Mouse (Mus musculus): ENCODE results near the gene Camk1d.

The Camk1d gene

DNA sequence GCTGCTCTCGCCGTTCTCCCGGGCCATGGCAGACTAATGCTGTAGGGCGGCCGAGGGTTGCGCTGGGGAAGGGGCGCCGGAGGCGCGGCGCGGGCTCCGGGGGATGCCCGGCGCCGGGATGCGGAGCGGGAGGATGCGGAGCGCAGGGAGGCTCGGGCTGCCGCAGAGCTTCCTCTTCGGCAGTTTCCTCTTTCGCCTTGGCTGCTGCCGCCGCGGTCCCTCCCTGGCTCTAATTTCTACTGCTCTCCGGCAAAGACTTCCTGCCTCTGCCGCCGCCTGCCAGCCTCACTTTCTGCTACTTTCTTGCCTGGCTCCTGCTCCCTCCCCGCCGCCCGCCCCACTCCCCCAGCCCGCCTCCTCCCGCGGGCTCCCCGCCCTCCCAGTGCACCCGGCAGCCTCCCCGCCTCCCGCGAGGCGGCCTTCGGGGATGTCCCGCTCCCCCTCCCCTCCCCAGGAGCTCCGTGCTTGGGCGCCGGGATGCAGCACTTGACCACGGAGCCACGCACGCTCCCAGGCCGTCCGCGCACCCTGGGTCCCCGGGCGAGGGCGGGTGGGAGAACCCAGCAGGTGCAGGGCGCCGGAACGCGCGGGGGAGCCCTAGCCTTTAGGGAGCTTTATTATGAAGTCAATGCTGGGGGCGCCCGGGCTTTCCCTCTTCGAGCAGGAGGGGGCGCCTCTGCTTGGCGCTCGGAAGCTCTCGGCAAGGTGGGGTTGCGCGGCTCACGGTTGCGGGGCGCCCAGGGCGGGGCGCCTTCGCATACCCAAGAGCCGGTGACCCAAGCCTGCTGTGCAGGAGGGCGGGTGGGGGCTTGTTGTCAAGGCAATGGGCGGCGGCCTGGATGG is at the start of gene Camk1d:
Gene Camk1d (minus strand): TSS at position 305 of the 843 bp plus-strand sequence.
- peak; percentile 56 to 87 for DNase-seq (ENCODE audit: low spot score in 2 of 2)

DNA sequence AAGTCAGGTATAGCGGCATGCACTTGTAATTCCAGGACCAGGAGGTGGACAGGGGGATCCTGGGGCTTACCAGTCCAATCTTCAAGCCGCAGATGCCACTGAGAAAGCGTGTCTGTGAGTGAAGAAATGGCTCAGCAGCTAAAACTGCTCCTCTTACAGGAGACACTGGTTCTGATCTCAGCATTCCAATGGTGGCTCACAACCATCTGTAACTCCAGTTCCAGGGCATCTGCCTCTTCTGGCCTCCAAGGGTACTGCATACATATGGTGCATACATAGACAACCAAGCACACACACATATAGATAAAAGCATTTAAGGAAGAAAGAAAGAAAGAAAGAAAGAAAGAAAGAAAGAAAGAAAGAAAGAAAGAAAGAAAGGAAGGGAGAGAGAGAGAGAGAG is 47.7 kb upstream of the Camk1d start:
- no peak for DNase-seq (ENCODE audit: low spot score in 2 of 2)

DNA sequence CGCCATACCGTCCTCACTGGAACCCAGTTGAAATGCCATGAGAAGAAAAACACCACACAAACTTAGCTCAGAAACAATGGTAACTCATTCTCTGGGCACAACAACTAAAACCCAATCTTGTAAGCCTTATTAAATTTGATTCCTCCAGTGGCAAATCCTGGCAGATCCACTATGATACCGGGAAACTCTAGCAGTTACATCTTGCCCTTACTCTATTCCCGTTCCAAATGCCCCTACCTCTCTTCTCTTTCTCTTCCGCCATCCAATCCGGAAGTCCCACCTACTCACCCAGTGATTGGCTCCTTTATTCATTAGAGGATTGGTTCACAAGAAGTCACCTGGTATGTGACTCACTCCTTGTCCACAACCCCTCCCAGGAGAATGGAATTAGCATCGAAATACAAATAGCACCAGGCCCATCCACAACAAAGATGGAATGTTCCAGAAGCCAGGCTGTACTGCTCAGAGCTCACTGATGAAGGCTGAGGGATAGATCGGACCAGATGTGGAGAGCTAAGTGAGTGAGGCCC is 46.2 kb upstream of the Camk1d start:
- DNase-seq (ENCODE audit: low spot score in 2 of 2), result no peak

DNA sequence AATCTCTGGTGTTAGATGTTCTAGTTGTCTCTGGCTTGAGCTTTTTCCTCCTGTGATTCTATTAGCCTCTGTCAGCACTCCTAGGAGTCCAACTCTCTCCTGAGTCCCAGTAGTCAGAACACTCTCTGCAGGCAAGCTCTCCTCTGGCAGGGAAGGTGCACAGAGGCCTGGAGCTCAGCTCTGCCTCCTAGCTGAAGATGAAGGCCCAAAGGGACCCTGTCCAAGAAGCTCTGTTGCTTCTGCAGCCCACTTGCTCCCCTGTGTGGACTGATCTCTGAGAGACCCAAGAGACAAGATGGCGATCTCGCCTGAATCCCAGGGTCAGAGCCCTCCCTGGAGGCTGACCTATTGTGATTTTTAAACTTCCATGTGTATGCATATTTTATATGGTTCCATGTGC is 44.3 kb upstream of the Camk1d start:
- DNase-seq (ENCODE audit: low spot score in 2 of 2), result no peak

DNA sequence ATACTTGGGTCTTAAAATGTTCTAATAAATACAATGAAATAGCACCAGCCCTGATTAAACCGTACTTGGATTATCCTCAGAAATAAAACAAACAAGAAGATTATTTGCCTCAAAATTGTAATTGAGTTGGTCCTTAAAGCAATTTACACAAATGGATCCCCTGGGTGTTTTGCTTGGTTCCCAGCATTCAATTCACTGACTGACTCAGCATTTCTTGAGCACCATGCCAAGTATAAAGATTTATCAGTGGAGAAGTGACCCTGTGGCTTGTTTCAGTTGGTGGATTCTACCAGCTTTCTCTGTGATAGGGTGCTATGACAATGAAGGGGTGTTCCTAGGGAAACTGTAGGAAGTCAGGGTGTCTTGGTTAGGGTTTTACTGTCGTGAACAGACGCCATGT is 36.6 kb upstream of the Camk1d start:
- no peak for DNase-seq (ENCODE audit: low spot score in 2 of 2)

DNA sequence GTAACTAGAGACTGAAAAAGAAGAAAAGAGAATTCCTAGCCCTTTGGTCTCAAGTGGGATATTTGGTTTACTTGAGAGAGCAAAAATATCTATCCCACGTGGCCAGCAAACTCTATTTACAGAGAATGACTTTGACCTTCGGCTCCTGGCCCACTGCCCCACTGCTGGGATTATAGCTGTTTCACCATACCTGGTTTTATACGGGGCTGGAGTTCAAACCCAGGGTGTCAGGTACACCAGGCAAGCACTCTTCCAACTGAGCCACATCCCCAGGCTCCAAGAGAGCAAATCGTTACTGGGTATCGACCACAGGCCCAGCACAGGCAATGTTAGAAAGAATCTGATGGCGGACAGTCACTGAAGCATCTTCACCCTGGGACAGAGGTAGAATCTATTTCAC is 34.9 kb upstream of the Camk1d start:
- DNase-seq (ENCODE audit: low spot score in 2 of 2), result no peak

DNA sequence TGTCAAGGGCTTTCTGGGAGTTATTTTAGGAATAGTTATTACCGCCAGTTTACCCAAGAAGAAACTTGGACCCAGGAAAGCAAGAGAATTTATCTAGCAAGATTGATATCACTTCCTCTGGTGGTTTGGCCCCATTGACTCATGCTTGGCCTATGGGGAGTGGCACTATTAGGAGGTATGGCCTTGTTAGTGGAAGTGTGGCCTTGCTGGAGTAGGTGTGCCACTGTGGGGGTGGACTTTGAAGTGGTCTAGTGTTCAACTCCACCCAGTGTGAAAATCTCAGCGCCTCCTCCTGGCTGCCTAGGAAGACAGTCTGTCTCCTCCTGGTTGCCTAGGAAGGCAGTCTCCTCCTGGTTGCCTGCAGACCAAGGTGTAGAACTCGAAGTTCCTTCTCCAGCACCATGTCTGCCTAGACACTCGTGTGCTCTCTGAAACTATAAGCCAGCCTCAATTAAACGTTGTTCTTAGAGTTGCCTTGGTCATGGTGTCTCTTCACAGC is 33.3 kb upstream of the Camk1d start:
- DNase-seq (ENCODE audit: low spot score in 2 of 2), result no peak

DNA sequence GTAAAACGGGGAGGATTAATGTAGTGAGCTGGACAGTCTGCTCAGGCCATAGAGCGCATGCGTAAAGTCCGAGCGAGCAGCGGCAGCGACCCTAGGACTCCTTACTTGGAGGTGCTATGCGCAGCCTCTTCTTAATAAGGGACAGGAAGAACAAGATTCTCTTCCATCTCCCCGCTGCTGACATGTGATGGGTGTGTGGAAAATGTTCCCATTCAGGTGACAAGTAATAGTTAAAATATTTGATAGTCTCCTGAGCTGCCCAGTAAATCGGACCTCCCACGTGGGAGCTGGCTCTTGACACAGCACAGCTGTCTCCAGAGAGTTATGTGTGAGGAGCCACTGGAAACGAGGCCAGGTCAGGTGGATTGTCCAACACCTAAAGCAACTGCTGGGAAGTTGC is 32.2 kb upstream of the Camk1d start:
- DNase-seq (ENCODE audit: low spot score in 2 of 2), result no peak

DNA sequence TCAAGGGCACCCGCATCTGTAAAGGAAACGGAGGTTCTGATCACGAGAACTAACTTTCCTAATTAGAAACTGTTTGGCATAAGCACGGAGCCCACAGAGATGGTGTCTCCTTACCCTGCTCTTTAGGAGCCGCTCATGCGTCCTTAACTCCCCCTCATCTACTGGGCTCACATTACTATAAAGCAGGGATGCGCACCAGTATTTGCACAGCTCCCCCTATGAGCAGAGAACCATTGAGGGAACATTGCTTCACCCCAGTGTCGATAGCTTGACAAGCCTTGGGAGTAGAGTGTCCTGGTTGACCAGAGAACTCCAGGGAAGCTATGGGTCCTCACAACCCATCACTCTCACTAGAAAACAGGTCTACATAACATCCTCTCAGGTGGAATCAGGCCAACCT is 29.6 kb upstream of the Camk1d start:
- no peak for DNase-seq (ENCODE audit: low spot score in 2 of 2)

DNA sequence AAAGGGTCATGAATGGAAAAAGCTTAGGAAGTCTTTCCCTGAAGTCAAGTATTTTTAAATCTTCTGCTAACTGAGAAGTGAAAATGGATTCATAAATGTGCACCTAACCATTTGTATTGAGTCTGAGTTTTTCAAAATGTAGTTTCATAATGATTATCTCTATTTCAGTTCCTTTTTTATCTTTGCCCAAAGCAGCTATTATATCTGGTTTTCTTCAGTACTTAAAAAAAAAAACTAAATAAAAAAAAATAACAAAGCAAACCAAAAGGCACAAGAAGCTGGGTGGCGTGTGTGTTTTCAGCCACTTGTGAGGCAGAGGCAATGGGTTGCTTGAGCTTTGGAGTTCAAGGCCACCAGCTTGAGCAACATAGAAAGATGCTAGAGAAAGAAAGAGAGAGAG is 26.6 kb upstream of the Camk1d start:
- DNase-seq (ENCODE audit: low spot score in 2 of 2), result no peak

DNA sequence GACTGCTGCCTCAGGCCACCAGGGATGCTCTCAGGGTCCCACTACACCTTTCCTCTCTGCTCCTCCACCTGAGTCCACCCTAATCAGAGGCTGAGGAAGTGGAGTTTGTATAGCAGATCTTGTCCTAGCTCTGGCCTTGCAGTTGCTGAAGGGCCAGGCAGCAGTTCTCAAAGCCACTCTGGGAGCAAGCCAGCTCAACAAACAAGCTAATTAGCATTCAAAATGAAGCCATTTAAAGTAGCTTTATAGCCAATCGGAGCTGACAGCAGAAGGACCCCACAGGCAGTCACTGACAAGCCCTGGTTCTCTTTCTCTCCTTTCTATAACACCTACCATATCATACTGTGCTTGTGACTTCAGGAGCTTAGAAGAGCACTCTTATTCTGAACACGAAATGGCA is 21.6 kb upstream of the Camk1d start:
- DNase-seq (ENCODE audit: low spot score in 2 of 2), result no peak

DNA sequence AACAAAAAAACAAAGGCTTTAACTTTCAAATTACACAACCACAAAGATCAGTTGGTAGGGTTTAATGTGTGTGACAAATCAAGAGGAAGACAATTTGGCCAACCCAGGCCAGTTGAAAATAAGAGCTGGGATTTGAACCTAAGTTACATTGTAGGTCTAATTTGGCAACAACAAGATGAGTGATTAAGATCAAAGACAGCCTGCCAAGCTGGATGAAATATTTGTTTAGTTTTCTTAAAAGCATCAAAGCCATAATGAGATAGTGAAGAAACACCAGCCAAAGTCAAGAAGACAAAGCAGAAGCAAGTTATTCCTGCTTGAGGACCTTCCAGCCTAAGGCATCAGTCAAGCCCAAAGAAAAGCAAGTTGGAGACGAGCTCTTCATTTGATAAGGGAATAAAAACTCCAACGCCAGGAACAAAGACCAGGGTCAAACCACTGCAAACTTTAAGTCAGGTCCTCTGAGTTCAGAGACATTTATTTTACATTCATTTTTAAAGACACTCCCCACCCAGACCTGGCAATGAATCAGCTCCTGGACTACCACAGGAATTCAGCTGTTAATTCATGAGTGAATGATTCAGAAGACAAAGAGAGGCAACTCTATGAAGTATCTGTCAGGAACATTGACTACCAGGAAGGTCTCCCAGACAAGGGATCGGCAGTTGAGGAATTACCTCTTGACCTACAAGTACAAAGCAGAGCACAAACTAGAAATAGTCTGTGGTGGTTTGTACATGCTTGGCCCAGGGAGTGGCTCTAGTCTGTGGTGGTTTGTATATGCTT is 19.2 kb upstream of the Camk1d start:
- no peak for DNase-seq (ENCODE audit: low spot score in 2 of 2)

DNA sequence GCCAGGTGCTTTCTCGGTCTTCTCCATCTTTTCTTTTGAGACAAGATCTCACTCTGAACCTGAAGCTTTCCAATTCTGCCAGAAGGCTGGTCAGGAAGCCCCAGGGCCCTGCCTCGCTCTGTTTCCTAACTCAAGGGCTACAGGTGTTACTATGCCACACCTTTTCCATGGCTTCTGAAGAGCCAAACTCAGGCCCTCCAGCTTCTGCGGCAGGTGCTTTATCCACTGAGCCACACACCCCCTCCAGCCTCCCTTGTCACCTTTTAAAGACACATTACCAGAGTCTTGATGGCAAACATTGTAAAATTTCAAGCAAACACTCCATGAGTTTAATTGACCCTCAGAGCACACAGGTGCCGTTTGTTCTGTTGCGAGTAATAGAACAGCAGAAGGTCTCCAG is 17.7 kb upstream of the Camk1d start:
- DNase-seq (ENCODE audit: low spot score in 2 of 2), result no peak

DNA sequence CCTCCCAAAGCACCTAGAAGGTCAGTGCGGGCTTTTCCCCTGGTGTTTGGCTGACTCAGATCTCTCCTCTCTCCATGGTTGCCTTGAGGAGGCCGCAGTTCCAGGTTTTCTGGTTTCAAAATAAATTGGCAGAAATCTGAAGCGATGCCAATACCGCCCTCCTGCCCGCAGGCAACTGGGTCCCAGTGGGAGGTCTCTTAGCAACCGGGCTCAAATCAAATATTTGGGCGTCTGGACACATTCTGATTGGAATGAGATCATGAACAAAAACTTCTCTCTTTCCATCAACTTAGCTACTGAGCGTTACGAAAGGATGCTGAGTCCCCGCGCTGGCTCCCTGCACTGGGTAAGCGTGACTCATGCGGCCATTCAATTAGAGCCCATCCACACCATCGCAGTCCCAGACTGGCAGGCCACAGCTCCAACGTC is 16.1 kb upstream of the Camk1d start:
- peak in 1 of 2 experiments; percentile 47 for DNase-seq (ENCODE audit: low spot score in 2 of 2)

DNA sequence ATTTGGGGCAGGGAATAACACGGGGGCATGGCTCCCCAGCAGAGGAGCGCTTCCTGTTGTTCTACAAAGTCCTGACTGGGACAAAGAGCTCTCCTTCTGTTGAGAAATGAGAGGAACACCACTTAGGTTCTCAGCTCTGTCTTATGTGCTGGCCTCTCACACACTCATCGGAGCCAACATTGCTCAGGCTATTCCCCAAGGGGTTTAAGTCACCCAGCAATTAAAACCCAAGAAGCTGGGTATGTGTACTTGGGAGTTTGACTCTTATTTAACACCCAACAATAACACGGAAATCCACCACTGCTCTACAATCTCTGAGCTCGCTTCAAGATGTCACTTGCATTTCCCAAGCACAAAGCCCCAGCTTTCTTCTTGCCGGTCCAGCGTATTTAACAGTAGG is 15.6 kb upstream of the Camk1d start:
- no peak for DNase-seq (ENCODE audit: low spot score in 2 of 2)

DNA sequence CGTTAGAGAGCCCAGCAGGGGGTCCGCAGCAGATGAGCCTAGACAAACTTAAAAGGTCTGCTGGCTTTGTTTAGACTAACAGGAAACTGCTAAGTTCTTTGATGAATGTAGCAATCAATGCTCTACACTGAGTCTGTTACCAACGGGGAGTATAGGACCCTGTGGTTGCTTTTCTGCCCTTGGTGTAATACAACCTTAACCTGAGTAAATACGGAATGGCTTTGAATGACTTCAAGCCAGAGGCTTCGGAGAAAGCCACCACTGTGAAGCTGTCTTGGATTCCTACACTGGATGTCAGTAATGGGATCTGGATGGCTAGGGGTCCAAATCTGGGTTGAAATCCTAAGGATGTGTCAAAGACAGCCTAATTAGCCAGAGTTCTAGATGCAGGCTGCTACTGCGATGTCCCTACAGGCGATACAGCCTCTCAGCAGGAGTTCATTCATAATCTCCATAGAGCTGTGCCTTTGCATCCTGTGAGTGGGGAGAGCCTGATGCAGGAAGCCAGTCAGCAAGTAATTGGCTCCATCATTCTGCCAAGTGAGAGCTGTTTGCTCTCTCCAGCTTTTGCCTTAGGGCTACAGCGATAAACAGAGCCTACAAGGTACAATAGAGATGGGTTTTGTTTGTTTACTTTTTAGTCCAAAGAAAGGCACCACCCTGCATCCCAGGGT is 10.8 kb upstream of the Camk1d start:
- DNase-seq (ENCODE audit: low spot score in 2 of 2), result no peak

DNA sequence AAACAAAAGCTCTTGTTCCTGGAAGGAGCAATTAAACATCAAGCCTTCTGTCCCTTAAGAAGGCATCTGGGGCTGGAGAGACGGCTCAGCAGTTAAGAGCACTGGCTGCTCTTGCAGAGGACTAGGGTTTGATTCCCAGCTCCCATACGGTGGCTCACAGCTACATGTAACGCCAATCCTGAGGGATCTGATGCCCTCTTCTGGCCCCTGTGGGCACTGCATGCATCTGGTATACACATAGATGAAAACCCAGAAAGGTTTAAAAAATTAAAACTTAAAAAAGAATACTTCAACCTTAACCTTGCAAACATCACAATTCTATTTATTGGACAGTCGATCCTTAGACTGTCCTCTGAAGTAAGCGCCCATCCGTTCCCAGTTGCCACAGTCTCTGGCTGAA is 3.4 kb upstream of the Camk1d start:
- no peak for DNase-seq (ENCODE audit: low spot score in 2 of 2)

DNA sequence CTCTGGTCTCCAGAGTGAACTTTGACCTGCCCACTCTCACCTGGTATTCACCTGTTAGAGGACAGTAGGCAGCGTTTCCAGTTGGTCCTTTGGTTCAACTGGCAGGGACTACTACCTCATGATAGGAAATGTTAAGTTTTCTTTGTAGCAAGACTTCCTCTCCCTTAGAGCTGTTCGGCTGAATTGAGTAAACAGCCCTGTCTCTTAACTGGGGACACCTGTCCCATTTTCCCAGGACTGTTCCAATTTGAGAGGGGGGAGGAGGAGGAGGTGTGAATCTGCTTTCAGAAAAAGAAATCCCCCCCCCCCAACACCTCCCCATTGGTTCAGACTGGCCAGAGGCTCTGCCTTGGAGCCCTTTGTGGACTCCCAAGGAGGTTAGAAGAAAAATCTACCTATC is 1.2 kb upstream of the Camk1d start:
- DNase-seq (ENCODE audit: low spot score in 2 of 2), result peak in 1 of 2 experiments; percentile 39

DNA sequence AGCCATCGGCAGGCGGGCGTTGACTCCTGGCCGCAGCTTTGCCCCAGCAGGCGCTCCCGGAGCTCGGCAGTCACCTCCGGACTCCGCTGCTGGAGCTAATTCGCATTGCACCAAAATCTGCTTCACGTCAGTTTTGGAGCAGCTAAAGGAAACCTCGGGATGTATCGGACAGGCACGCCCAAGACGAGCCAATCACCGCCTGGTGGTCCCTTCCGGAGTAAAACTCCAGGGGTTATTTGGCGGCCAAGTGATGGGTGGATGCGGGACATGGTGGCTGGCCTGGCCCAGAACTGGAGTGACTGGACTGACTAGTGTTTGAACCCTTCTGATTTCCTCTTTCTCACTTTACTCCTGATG is 717 bp upstream of the Camk1d start:
- peak in 1 of 2 experiments; percentile 18 for DNase-seq (ENCODE audit: low spot score in 2 of 2)

DNA sequence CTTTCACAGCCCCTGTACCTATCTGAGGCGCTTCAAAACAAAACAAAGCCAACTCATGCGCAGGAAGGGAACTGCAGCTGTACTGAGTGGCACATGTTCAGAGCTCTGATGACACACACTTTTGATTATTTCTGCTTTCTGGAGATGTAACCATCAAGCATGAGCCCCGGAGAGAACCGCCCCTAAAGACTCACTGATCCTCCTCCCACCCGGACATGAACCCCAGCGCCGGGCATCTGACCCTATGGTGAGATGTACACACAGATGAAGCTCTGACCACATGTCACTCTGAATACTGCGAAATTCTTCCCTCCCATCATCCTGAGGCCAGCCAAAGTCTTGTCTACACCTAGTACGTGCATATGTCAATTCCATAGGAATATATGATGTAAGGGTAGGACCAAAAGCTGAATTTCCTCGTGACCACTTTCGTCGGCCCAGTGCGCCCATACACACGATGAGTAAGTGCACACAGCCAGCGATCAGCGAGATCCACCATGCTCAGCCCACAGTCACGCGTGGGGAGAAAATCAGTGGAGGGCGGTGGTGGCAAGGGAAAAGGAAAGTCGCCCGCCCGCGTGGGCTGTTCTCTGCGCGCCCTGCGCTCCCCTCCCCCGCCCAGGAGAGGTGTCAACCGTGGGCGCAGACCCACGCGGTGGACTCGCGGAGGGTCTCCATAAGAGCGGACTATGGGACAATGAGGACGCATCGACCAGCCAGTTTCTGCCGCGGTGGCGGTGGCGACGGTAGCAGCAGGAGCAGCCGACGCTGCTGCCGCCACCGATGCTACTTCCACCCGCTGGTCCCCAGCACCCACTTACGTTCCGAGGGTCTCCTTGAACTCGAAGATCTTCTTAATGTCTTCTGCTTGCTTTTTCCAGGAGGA is 747 bp downstream of the Camk1d start:
- peak; percentile 25 to 60 for DNase-seq (ENCODE audit: low spot score in 2 of 2)

DNA sequence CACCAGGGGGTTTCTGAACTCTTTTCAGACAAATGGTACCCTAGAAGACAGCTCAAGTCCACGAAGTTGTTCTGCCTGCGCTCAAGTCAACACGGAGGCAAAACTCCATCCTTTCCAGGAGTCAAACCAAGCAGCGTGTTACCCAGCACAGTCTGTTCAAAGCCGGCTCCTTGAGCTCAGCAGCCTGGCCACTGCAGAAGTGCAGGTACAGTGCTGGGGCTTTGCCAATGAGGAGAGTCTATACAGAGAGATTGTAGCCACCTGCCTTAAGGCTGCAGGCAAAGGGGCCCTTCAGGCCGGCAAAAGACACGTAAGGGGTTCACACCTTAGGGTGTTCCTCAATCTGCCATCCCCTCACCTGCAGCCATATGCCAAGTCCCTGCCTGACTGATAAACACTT is 2.1 kb downstream of the Camk1d start:
- no peak for DNase-seq (ENCODE audit: low spot score in 2 of 2)
